Mouse (Mus musculus): ENCODE data around the gene Gm21497. TPM values are rescaled to one million over a fixed set of nuclear protein-coding genes. Genes with fewer than 3 reads are reported as not detected.
"Not testable (repeated sequence)": the region's sequence is repeated elsewhere in the genome, so short reads cannot be mapped to it uniquely, and the experiment has no call there.

Gm21497 gene
- not detected in 2 replicates for total RNA-seq (2017)

GRCm38 (mm10) chrY:61646446-61646845, at the start of gene Gm21497:
Gm21497 (plus strand) TSS chrY:61646746.
- not testable (repeated sequence) for ATAC-seq (replicated peaks; ENCODE audit: low read depth, poor library complexity, severe bottlenecking)
